Mouse (Mus musculus) c-Kit-positive CD71-negative TER-119-negative erythroid progenitor cells, embryonic 14.5 days (primary cell): ENCODE results near the gene Sycp1.

Experiments used
- DNase-seq: peaks from one replicate; pipeline ENCODE4 v3.0.0-alpha.2; 2013; ENCODE audit warnings: low read depth

Sycp1 gene

GRCm38 (mm10) chr3:102935451-102936354 is at the start of gene Sycp1:
Sycp1 (minus strand) TSS chr3:102936100.
- DNase-seq: no peak

GRCm38 (mm10) chr3:102980349-102980736 is 44.4 kb upstream of the Sycp1 start:
- no peak for DNase-seq

- DNase-seq: no peak
Measured at GRCm38 (mm10) chr3:102979550-102980348, 43.8 kb upstream of the Sycp1 start.

- no peak for DNase-seq
Measured at GRCm38 (mm10) chr3:102976906-102977305, 41.0 kb upstream of the Sycp1 start.

GRCm38 (mm10) chr3:102970508-102970907 is 34.6 kb upstream of the Sycp1 start:
- DNase-seq: no peak

GRCm38 (mm10) chr3:102970067-102970466 is 34.2 kb upstream of the Sycp1 start:
- no peak for DNase-seq

GRCm38 (mm10) chr3:102964033-102964432 is 28.1 kb upstream of the Sycp1 start, which contains the start of gene Nr1h5:
Nr1h5 (minus strand) TSS chr3:102964133.
- no peak for DNase-seq

- no peak for DNase-seq
Measured at GRCm38 (mm10) chr3:102955596-102955995, 19.7 kb upstream of the Sycp1 start.

- no peak for DNase-seq
Measured at GRCm38 (mm10) chr3:102955143-102955542, 19.2 kb upstream of the Sycp1 start.

GRCm38 (mm10) chr3:102954476-102954875 is 18.6 kb upstream of the Sycp1 start:
- DNase-seq: no peak

GRCm38 (mm10) chr3:102946861-102947260 is 11.0 kb upstream of the Sycp1 start:
- DNase-seq: no peak

- DNase-seq: no peak
Measured at GRCm38 (mm10) chr3:102946312-102946711, 10.4 kb upstream of the Sycp1 start.

GRCm38 (mm10) chr3:102938100-102938499 is 2.2 kb upstream of the Sycp1 start:
- no peak for DNase-seq

GRCm38 (mm10) chr3:102899136-102899535 is 36.8 kb downstream of the Sycp1 start:
- DNase-seq: no peak

GRCm38 (mm10) chr3:102880529-102880928 is 55.4 kb downstream of the Sycp1 start:
- DNase-seq: no peak

GRCm38 (mm10) chr3:102848661-102849060 is 87.2 kb downstream of the Sycp1 start:
- DNase-seq: no peak

- DNase-seq: no peak
Measured at GRCm38 (mm10) chr3:102842386-102842785, 93.5 kb downstream of the Sycp1 start.

GRCm38 (mm10) chr3:102803937-102804336 is 132.0 kb downstream of the Sycp1 start:
- peak; percentile 69 for DNase-seq

- DNase-seq: no peak
Measured at GRCm38 (mm10) chr3:102787369-102787768, 148.5 kb downstream of the Sycp1 start.

- DNase-seq: no peak
Measured at GRCm38 (mm10) chr3:102782618-102783017, 153.3 kb downstream of the Sycp1 start, which contains the start of gene Tshb. Tshb (minus strand) TSS chr3:102782718.

- no peak for DNase-seq
Measured at GRCm38 (mm10) chr3:102773018-102773417, 162.9 kb downstream of the Sycp1 start.
